Mouse (Mus musculus): ENCODE results near the gene Gm43720. TPM values are rescaled to one million over a fixed set of nuclear protein-coding genes. Genes with fewer than 3 reads are reported as not detected.

The Gm43720 gene
- total and polyA plus RNA-seq, 2 experiments from 2014 or later = 0.07 TPM; not detected in 1

GRCm38 (mm10) chr5:138251144-138251543, 28.6 kb downstream of the Gm43720 start:
- Histone ChIP-seq H3K9ac (replicated peaks; ENCODE audit: low read depth, low read length) (no peak overlapping the region), H3K36me3 (replicated peaks; ENCODE audit: control insufficient read depth, insufficient read depth, low read length) (no peaks in the 10 kb centered on the region), H3K9me3 (replicated peaks; ENCODE audit: control insufficient read depth, low read length) (no peaks in the 10 kb centered on the region), H3K4me1 (ENCODE audit: control insufficient read depth, insufficient read depth) (peaks cover 5% of the 10 kb centered on the region; the same call in 1 of the 2 replicates), H3K4me2 (ENCODE audit: low read depth, low read length) (no peak overlapping the region), H3K4me3 (ENCODE audit: low read depth, low read length) (no peak overlapping the region), H3K27me3 (ENCODE audit: control insufficient read depth, insufficient read depth, low read length) (no peaks in the 10 kb centered on the region), H3K27ac (ENCODE audit: low read depth) (no peak overlapping the region)
- 79% methylated on average over 12 of the region's 12 CpGs for WGBS
- TF ChIP-seq EP300 (IDR thresholded peaks at IDR 0.05; ENCODE audit: low read depth) (no peak), CTCF (IDR thresholded peaks at IDR 0.05; ENCODE audit: low read depth) (no peak)
- no peak for ATAC-seq (ENCODE audit: insufficient read depth, low read depth)
- no peak for DNase-seq (ENCODE audit: low spot score)

DNA sequence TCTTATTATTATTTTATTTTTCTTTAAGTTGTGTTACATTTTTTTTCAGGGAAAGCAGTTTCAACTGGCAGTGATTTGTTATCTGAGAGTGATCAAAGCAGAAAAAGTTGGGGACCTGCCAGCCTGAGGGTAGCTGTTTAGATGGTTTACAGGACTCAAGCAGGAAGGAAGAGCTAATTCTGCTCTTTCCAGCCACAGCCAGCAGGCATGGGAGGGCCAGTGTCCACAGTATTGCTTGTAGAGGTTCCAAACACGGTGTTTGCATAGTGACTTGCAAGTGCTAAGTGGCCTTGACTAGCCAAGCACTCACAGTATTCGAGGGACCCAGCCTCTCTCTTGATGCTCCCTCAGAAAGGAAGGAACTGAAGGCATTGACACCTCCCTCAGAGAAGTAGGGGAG, 38.2 kb downstream of the Gm43720 start:
- no peak overlapping the region for H3K9ac ChIP-seq (replicated peaks; ENCODE audit: low read depth, low read length)
- no peaks in the 10 kb centered on the region for H3K36me3 ChIP-seq (replicated peaks; ENCODE audit: control insufficient read depth, insufficient read depth, low read length)
- DNase-seq (ENCODE audit: low spot score) = no peak
- H3K27me3 ChIP-seq (ENCODE audit: control insufficient read depth, insufficient read depth, low read length) = no peaks in the 10 kb centered on the region
- WGBS = 24% methylated on average over 2 of the region's 2 CpGs
- no peak for TF ChIP-seq CTCF (IDR thresholded peaks at IDR 0.05; ENCODE audit: low read depth)
- no peak for TF ChIP-seq EP300 (IDR thresholded peaks at IDR 0.05; ENCODE audit: low read depth)
- no peak overlapping the region for H3K4me3 ChIP-seq (ENCODE audit: low read depth, low read length)
- ATAC-seq (ENCODE audit: insufficient read depth, low read depth) = no peak
- H3K27ac ChIP-seq (ENCODE audit: low read depth) = no peak overlapping the region
- no peaks in the 10 kb centered on the region for H3K4me1 ChIP-seq (ENCODE audit: control insufficient read depth, insufficient read depth)
- H3K4me2 ChIP-seq (ENCODE audit: low read depth, low read length) = no peak overlapping the region
- H3K9me3 ChIP-seq (replicated peaks; ENCODE audit: control insufficient read depth, low read length) = no peaks in the 10 kb centered on the region

DNA sequence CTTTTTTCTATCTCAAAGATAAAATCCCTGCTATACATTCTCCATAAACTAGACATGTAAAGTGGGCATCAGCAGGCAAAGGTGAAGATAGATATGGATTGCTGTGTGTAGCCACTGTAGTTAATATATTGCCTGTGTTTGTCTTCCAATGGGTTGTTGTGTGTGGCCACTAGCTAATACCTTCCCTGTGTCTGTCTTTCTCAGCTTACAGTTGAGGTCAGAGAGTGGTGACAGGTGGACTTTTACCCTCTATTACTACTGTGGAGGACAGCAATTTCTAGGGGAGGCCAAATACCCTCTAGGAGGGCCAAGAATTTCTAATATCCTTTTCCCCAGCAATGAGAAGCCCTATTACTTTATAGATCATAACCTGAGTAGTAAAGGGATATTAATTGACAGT, 45.5 kb downstream of the Gm43720 start:
- ATAC-seq (ENCODE audit: insufficient read depth, low read depth) = no peak
- Histone ChIP-seq H3K4me3 (ENCODE audit: low read depth, low read length) (no peak overlapping the region), H3K27me3 (ENCODE audit: control insufficient read depth, insufficient read depth, low read length) (no peaks in the 10 kb centered on the region), H3K4me2 (ENCODE audit: low read depth, low read length) (no peak overlapping the region), H3K4me1 (ENCODE audit: control insufficient read depth, insufficient read depth) (no peaks in the 10 kb centered on the region), H3K9me3 (replicated peaks; ENCODE audit: control insufficient read depth, low read length) (no peaks in the 10 kb centered on the region), H3K36me3 (replicated peaks; ENCODE audit: control insufficient read depth, insufficient read depth, low read length) (no peaks in the 10 kb centered on the region), H3K9ac (replicated peaks; ENCODE audit: low read depth, low read length) (no peak overlapping the region), H3K27ac (ENCODE audit: low read depth) (no peak overlapping the region)
- TF ChIP-seq EP300 (IDR thresholded peaks at IDR 0.05; ENCODE audit: low read depth) (no peak), CTCF (IDR thresholded peaks at IDR 0.05; ENCODE audit: low read depth) (no peak)
- DNase-seq (ENCODE audit: low spot score) = no peak

- H3K4me1 ChIP-seq (ENCODE audit: control insufficient read depth, insufficient read depth) = no peaks in the 10 kb centered on the region
- H3K27me3 ChIP-seq (ENCODE audit: control insufficient read depth, insufficient read depth, low read length) = no peaks in the 10 kb centered on the region
- WGBS = 70% methylated on average over 2 of the region's 2 CpGs
- DNase-seq (ENCODE audit: low spot score) (no peak), ATAC-seq (ENCODE audit: insufficient read depth, low read depth) (no peak)
- H3K4me2 ChIP-seq (ENCODE audit: low read depth, low read length) = no peak overlapping the region
- TF ChIP-seq CTCF (IDR thresholded peaks at IDR 0.05; ENCODE audit: low read depth) (no peak), EP300 (IDR thresholded peaks at IDR 0.05; ENCODE audit: low read depth) (no peak)
- H3K4me3 ChIP-seq (ENCODE audit: low read depth, low read length) = no peak overlapping the region
- H3K9me3 ChIP-seq (replicated peaks; ENCODE audit: control insufficient read depth, low read length) = no peaks in the 10 kb centered on the region
- no peak overlapping the region for H3K9ac ChIP-seq (replicated peaks; ENCODE audit: low read depth, low read length)
- no peak overlapping the region for H3K27ac ChIP-seq (ENCODE audit: low read depth)
- no peaks in the 10 kb centered on the region for H3K36me3 ChIP-seq (replicated peaks; ENCODE audit: control insufficient read depth, insufficient read depth, low read length)
Observed at GRCm38 (mm10) chr5:138233778-138234177, 46.0 kb downstream of the Gm43720 start.

- WGBS = 82% methylated on average over 3 of the region's 3 CpGs
- DNase-seq (ENCODE audit: low spot score) = no peak
- ATAC-seq (ENCODE audit: insufficient read depth, low read depth) = no peak
Observed at GRCm38 (mm10) chr5:138229511-138229910, 50.2 kb downstream of the Gm43720 start.

GRCm38 (mm10) chr5:138228026-138228425, 51.7 kb downstream of the Gm43720 start:
- TF ChIP-seq CTCF (IDR thresholded peaks at IDR 0.05; ENCODE audit: low read depth) (peak; percentile 40), EP300 (IDR thresholded peaks at IDR 0.05; ENCODE audit: low read depth) (no peak)
- DNase-seq (ENCODE audit: low spot score) (no peak), ATAC-seq (ENCODE audit: insufficient read depth, low read depth) (no peak)
- H3K4me3 ChIP-seq (ENCODE audit: low read depth, low read length) = no peak overlapping the region
- H3K36me3 ChIP-seq (replicated peaks; ENCODE audit: control insufficient read depth, insufficient read depth, low read length) = no peaks in the 10 kb centered on the region
- H3K27me3 ChIP-seq (ENCODE audit: control insufficient read depth, insufficient read depth, low read length) = no peaks in the 10 kb centered on the region
- no peaks in the 10 kb centered on the region for H3K4me1 ChIP-seq (ENCODE audit: control insufficient read depth, insufficient read depth)
- no peak overlapping the region for H3K27ac ChIP-seq (ENCODE audit: low read depth)
- WGBS = 54% methylated on average over 3 of the region's 3 CpGs
- H3K4me2 ChIP-seq (ENCODE audit: low read depth, low read length) = no peak overlapping the region
- H3K9me3 ChIP-seq (replicated peaks; ENCODE audit: control insufficient read depth, low read length) = no peaks in the 10 kb centered on the region
- no peak overlapping the region for H3K9ac ChIP-seq (replicated peaks; ENCODE audit: low read depth, low read length)

More at GRCm38 (mm10) chr5:138229511-138229910, 50.2 kb downstream of the Gm43720 start:
- TF ChIP-seq CTCF (IDR thresholded peaks at IDR 0.05; ENCODE audit: low read depth) (no peak), EP300 (IDR thresholded peaks at IDR 0.05; ENCODE audit: low read depth) (no peak)
- Histone ChIP-seq H3K9me3 (replicated peaks; ENCODE audit: control insufficient read depth, low read length) (no peaks in the 10 kb centered on the region), H3K36me3 (replicated peaks; ENCODE audit: control insufficient read depth, insufficient read depth, low read length) (no peaks in the 10 kb centered on the region), H3K27me3 (ENCODE audit: control insufficient read depth, insufficient read depth, low read length) (no peaks in the 10 kb centered on the region), H3K9ac (replicated peaks; ENCODE audit: low read depth, low read length) (no peak overlapping the region), H3K4me3 (ENCODE audit: low read depth, low read length) (no peak overlapping the region), H3K4me2 (ENCODE audit: low read depth, low read length) (no peak overlapping the region), H3K4me1 (ENCODE audit: control insufficient read depth, insufficient read depth) (no peaks in the 10 kb centered on the region), H3K27ac (ENCODE audit: low read depth) (no peak overlapping the region)

Data from heart, postnatal 0 days (tissue).